Mouse (Mus musculus) hindbrain, embryonic 16.5 days (tissue): ENCODE data around the gene Zmiz1. TPM values are rescaled to one million over a fixed set of nuclear protein-coding genes. Genes with fewer than 3 reads are reported as not detected.

Source experiments
- ATAC-seq: fragments of 200-750 bp; cut with Nextera tagmentation; 2 replicates; pipeline ENCODE4 v1.8.0; 2017; ENCODE audit warnings: moderate TSS enrichment, moderate library complexity
- H3K27ac ChIP-seq: fragments of 300-500 bp; sonication (generic); 2 replicates; pipeline ENCODE4 v1.5.1; 2014; ENCODE audit warnings: low read depth, mild to moderate bottlenecking, control low read depth, low read length, moderate library complexity
- H3K27me3 ChIP-seq: fragments of 300-500 bp; sonication (generic); replicated peaks from 2 replicates; pipeline ENCODE4 v1.6.1; 2014; ENCODE audit warnings: low read length; ENCODE audit not compliant: control insufficient read depth, insufficient read depth
- H3K36me3 ChIP-seq: fragments of 300-500 bp; sonication (generic); 2 replicates; pipeline ENCODE4 v1.6.1; 2014; ENCODE audit warnings: mild to moderate bottlenecking, low read length, moderate library complexity, mixed read lengths; ENCODE audit not compliant: control insufficient read depth, insufficient read depth
- H3K4me1 ChIP-seq: fragments of 300-500 bp; sonication (generic); 2 replicates; pipeline ENCODE4 v1.6.1; 2014; ENCODE audit warnings: low read depth, low read length; ENCODE audit not compliant: control insufficient read depth, insufficient read depth
- H3K4me2 ChIP-seq: fragments of 300-500 bp; sonication (generic); 2 replicates; pipeline ENCODE4 v1.6.1; 2014; ENCODE audit warnings: mild to moderate bottlenecking, low read length, control low read depth, moderate library complexity
- H3K4me3 ChIP-seq: fragments of 300-500 bp; sonication (generic); 2 replicates; pipeline ENCODE4 v1.5.1; 2014; ENCODE audit warnings: mild to moderate bottlenecking, low read length, control low read depth, moderate library complexity
- H3K9ac ChIP-seq: fragments of 300-500 bp; sonication (generic); 2 replicates; pipeline ENCODE4 v1.6.1; 2014; ENCODE audit warnings: low read depth, mild to moderate bottlenecking, control low read depth, low read length, moderate library complexity
- H3K9me3 ChIP-seq: fragments of 300-500 bp; sonication (generic); 2 replicates; pipeline ENCODE4 v1.6.1; 2014; ENCODE audit warnings: mild to moderate bottlenecking, low read length, moderate library complexity; ENCODE audit not compliant: control insufficient read depth
- WGBS: fragments of 180-500 bp; shearing (Covaris S2); extraction: QIAGEN DNeasy Blood & Tissue Kit; methylation state at CpG from one replicate; pipeline ENCODE4 v1.1.7; 2014; 5-methylcytosine and 5-hydroxymethylcytosine counted together
- polyA plus RNA-seq: library from polyadenylated mRNA; unstranded; fragments of >200 nt; fragmentation: Nextera tagmentation; extraction: Ambion mirVana; gene quantifications from 2 replicates; pipeline ENCODE4 v1.2.1, GENCODE M21; 2015

The Zmiz1 gene
- polyA plus RNA-seq, 1 experiment from 2014 or later, result 50.4 TPM

DNA sequence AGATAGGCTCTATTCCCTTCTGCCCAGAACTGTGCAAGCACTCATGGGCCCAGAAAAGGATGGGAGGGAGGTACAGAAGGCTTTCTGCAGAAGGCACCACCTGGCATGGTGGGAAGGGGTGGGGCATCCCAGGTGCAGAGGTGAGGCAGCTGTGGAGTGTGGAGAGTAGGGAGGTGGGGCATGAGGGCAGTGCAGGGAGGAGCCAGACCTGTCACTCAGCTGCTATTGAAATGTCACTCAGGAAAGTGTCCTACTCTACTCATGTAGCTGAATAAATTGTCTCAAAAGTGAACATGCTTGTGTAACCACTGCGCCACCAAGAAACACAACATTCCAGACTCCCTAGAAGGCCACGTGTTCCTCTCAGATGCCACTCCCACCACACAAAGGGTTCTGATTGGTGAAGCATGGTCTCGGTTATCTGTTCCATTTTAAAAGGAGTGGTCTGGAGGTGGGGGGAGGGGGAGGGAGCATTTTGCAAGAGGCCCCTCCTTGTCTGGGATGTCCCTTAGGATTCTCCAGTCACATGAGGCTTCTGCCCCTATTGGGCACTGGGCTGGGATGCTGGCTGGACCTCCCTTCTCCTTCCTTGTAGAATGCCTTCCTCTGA lies 41.6 kb downstream of the Zmiz1 start:
- Histone ChIP-seq H3K9me3 (no peaks in the 10 kb centered on the region), H3K4me3 (no peak overlapping the region), H3K27ac (no peak overlapping the region; the same call in 1 of the 2 replicates), H3K27me3 (no peaks in the 10 kb centered on the region), H3K4me2 (no peak overlapping the region), H3K4me1 (peaks cover 56% of the 10 kb centered on the region), H3K9ac (no peak overlapping the region), H3K36me3 (peaks cover 8% of the 10 kb centered on the region; the same call in 1 of the 2 replicates)
- 36% methylated on average over 3 of the region's 3 CpGs for WGBS
- no peak for ATAC-seq

DNA sequence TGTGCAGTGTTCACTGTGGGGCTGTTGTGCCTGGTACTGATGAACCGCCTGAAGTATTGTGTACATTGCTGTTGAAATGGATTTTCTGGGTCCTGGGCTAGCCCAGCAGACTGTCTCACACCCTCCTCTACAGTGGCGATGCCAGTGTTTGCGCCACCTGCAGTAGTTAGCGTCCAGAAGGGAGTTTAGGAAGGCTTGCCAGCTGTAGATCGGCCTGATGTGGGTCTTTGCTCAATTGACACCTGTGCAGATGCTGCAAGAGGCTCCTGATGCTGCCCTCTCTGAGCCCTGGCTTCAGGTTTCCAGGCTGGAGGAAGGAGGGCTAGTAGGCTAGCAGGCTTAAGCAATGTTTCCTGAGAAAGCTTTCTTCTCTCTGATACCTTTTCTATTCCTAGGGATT lies 42.5 kb downstream of the Zmiz1 start:
- H3K4me2 ChIP-seq, result no peak overlapping the region
- no peak for ATAC-seq
- peaks cover 8% of the 10 kb centered on the region for H3K36me3 ChIP-seq
- no peak overlapping the region for H3K9ac ChIP-seq
- peaks cover 48% of the 10 kb centered on the region for H3K4me1 ChIP-seq
- no peak overlapping the region for H3K27ac ChIP-seq
- H3K4me3 ChIP-seq, result no peak overlapping the region
- H3K27me3 ChIP-seq, result no peaks in the 10 kb centered on the region
- no peaks in the 10 kb centered on the region for H3K9me3 ChIP-seq
- WGBS, result 76% methylated on average over 5 of the region's 5 CpGs

DNA sequence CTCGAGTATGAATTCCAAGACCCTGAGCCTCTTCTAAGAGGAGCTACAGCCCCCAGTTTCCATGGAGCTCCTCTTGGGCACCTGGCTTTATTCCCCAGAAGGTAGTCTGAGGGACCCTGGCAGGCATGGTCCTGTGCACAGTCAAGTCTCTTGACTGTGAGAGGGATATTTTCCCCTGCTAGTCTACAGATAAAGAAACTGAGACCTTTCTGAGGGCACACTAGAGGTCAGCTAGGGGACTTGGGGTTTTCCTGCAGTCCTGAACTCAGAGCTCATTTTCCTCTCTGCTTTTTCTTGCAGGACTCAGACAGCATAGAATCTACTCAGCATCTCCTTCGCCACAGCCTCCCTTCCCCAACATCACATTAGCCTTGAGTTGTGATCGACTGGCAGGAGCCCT lies 43.4 kb downstream of the Zmiz1 start:
- Histone ChIP-seq H3K4me2 (no peak overlapping the region), H3K4me3 (no peak overlapping the region), H3K27ac (no peak overlapping the region), H3K9me3 (no peaks in the 10 kb centered on the region), H3K9ac (no peak overlapping the region), H3K27me3 (no peaks in the 10 kb centered on the region), H3K4me1 (peaks cover 39% of the 10 kb centered on the region), H3K36me3 (peaks cover 8% of the 10 kb centered on the region)
- WGBS, result 93% methylated on average over 3 of the region's 3 CpGs
- ATAC-seq, result no peak

DNA sequence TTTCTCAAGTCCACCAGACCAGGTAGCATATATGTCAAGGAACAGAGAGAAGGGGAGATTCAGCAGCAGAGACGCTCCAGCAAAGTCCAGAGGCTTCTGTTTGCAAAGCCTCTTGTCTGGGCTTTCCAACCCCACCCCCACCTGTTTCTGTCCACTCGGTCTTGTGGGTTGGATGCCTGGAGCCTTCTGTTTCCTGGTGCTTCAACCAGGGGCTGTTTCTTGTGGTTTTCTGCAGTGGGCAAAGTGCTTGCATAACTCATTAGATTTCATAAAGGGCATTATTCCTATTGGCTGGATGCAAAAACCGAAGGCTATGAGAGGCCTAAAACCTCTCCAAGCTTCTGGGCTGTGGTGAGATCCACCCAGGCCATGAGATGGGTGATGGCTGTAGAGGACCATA lies 45.3 kb downstream of the Zmiz1 start:
- peaks cover 20% of the 10 kb centered on the region for H3K4me1 ChIP-seq
- no peak overlapping the region for H3K27ac ChIP-seq
- H3K4me3 ChIP-seq, result no peak overlapping the region
- no peaks in the 10 kb centered on the region for H3K9me3 ChIP-seq
- no peak for ATAC-seq
- peaks cover 8% of the 10 kb centered on the region for H3K36me3 ChIP-seq
- WGBS, result 85% methylated on average over 3 of the region's 3 CpGs
- no peaks in the 10 kb centered on the region for H3K27me3 ChIP-seq
- no peak overlapping the region for H3K4me2 ChIP-seq
- H3K9ac ChIP-seq, result no peak overlapping the region

DNA sequence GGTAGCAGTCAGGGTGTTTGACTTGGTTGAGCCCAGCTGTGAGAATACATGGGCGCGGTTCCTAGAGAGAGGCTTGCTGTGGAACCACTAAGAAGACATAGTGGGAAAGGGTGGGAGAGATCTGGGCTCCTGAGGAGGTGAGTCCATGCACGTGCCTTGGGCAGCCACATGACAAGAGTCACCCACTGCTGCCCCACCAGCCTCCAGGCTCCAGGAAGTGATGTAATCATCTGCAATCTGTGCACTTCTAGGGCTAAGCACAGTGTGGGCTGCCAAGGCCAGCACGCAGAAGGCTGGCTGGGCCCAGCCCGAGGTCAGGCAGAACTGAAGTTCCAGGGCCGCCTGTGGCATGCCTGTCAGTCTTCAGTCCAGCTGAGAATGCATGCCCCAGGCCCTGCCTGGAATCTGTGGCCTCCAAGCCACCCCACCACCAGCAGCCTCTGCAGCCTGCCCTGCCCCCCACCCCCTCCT lies 46.3 kb downstream of the Zmiz1 start:
- H3K4me2 ChIP-seq, result no peak overlapping the region
- peak; percentile 25; the same call in 1 of the 2 replicates for ATAC-seq
- peaks cover 8% of the 10 kb centered on the region for H3K36me3 ChIP-seq
- no peaks in the 10 kb centered on the region for H3K9me3 ChIP-seq
- peaks cover 16% of the 10 kb centered on the region for H3K4me1 ChIP-seq
- no peak overlapping the region for H3K9ac ChIP-seq
- WGBS, result 74% methylated on average over 6 of the region's 6 CpGs
- H3K4me3 ChIP-seq, result no peak overlapping the region
- H3K27ac ChIP-seq, result no peak overlapping the region
- no peaks in the 10 kb centered on the region for H3K27me3 ChIP-seq

DNA sequence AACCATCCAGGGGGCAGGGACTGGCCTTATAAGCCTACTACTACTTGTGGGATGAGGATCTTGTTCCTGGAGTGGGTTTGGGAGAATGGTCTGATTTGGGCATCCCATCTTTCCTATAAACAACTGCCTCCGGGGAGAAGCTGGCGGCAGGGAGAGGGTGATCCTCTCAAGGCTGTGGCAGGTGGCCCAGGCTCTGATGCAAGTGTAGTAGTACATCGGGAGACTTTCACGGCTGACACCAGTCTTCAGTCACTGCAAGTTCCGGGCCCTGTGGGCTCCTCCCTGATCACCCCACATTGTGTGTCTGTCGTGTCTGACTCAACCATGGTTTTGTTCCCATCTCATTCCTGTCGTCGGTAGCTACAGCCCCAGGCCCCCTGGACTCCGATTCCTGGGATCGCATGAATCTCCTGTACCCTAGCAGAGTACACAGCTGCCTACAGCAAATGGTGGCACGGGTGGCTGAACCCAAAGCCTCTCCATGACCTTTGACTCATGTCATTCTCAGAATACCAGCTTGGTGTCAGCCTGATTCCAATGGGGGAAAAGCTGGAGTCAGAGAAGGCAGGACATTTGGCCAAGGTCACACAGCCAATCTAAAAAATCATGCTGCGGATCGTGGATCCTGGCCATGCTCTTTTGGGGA lies 49.2 kb downstream of the Zmiz1 start:
- H3K4me1 ChIP-seq, result peaks cover 34% of the 10 kb centered on the region
- no peak overlapping the region for H3K9ac ChIP-seq
- no peak for ATAC-seq
- H3K27ac ChIP-seq, result no peak overlapping the region
- no peak overlapping the region for H3K4me3 ChIP-seq
- H3K4me2 ChIP-seq, result no peak overlapping the region
- peaks cover 6% of the 10 kb centered on the region for H3K36me3 ChIP-seq
- H3K9me3 ChIP-seq, result no peaks in the 10 kb centered on the region
- H3K27me3 ChIP-seq, result no peaks in the 10 kb centered on the region
- WGBS, result 68% methylated on average over 13 of the region's 13 CpGs

DNA sequence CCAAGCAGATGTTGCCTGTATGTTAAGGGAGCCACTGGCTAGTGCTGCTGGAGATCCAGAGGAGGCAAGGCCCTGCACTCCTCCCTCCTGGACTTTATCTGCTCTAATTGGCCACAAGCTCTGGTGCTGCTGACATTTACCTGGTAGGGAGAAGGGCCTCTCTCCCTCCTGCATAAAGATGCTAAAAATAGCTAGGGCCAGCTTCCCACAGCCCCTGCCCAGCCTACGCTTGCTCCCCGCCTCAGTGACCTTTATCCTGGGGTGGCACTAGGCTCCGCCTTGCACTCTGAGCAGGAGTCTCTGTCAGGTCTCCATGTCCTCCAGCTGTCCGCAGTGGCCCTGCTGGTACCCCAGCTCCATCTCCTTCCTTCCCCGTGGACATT lies 49.8 kb downstream of the Zmiz1 start:
- H3K4me2 ChIP-seq, result no peak overlapping the region
- peaks cover 38% of the 10 kb centered on the region for H3K4me1 ChIP-seq
- H3K27me3 ChIP-seq, result no peaks in the 10 kb centered on the region
- no peak overlapping the region for H3K27ac ChIP-seq
- peaks cover 5% of the 10 kb centered on the region for H3K36me3 ChIP-seq
- no peak overlapping the region for H3K4me3 ChIP-seq
- no peaks in the 10 kb centered on the region for H3K9me3 ChIP-seq
- 86% methylated on average over 5 of the region's 5 CpGs for WGBS
- no peak for ATAC-seq
- H3K9ac ChIP-seq, result no peak overlapping the region

DNA sequence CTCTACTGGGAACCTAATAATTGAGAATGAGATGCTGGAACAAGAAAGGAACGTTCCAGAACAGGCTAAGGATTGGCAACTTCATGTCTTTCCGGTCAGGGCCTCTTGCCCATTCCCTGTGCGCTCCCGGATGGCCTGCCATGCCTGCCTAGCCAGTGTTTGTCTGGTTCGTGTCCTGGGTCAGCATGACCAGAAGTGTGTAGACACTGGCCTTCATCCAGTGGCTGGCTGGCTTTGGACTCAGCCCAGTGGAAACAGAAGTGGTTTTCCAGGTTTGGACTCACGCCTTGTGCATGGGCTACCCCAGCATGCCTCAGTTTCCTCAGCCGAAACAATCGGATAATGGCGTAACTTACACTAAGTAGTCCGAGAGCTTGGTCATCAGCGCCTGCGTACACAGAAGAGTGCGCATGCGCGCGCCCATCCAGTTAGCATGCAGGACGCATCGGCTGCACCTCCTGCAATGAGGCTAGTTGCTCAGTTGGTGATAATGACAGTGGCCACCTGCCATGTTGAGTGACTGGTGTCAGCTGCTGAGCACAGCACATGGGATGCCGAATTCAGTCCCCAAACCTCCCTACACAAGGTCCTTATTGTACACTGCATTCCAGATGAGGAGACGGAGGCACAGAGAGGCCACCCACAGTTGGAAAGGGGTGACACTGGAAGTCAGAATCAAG lies 50.6 kb downstream of the Zmiz1 start:
- Histone ChIP-seq H3K27ac (no peak overlapping the region), H3K27me3 (no peaks in the 10 kb centered on the region), H3K4me1 (peaks cover 38% of the 10 kb centered on the region), H3K4me3 (no peak overlapping the region), H3K36me3 (no peaks in the 10 kb centered on the region; the same call in 1 of the 2 replicates), H3K9ac (no peak overlapping the region), H3K4me2 (no peak overlapping the region), H3K9me3 (no peaks in the 10 kb centered on the region)
- no peak for ATAC-seq
- 80% methylated on average over 20 of the region's 20 CpGs for WGBS

DNA sequence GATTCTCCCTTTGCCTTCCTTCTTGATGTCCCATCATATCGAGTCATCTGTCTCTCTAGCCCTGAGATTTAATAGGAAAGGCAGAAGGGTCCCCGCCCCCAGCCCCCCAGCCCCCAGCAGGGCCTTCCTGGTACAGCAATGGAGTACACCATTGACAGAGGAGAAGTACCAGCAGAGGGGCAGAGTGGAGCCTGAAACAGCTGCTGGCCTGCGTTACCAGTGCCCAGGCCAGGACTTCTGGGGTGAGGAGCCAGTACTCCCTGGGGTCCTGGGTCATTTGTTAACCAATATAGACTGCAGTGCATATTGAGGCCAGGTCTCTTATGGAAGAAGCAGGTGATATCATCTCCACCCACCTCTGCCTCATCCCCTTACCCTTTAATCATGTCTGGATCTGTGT lies 51.4 kb downstream of the Zmiz1 start:
- Histone ChIP-seq H3K9me3 (no peaks in the 10 kb centered on the region), H3K4me2 (no peak overlapping the region), H3K36me3 (no peaks in the 10 kb centered on the region; the same call in 1 of the 2 replicates), H3K27me3 (no peaks in the 10 kb centered on the region), H3K4me3 (no peak overlapping the region), H3K9ac (0 out of 2 replicates have a peak overlapping the region, but pooled peaks have one; percentile 25), H3K27ac (no peak overlapping the region; the same call in 1 of the 2 replicates), H3K4me1 (peaks cover 43% of the 10 kb centered on the region)
- no peak for ATAC-seq
- 67% methylated on average over 3 of the region's 3 CpGs for WGBS
